Mouse (Mus musculus) intestine, embryonic 16.5 days (tissue): ENCODE data around the gene Rnf222. TPM values are rescaled to one million over a fixed set of nuclear protein-coding genes. Genes with fewer than 3 reads are reported as not detected.

Experiments used
- ATAC-seq: fragments of 200-750 bp; cut with Nextera tagmentation; 2 replicates; pipeline ENCODE4 v1.8.0; 2017; ENCODE audit warnings: moderate TSS enrichment, moderate library complexity
- H3K27ac ChIP-seq: fragments of 300-500 bp; sonication (generic); 2 replicates; pipeline ENCODE4 v1.5.1; 2014; ENCODE audit warnings: mild to moderate bottlenecking, low read length
- H3K27me3 ChIP-seq: fragments of 300-500 bp; sonication (generic); replicated peaks from 2 replicates; pipeline ENCODE4 v1.6.1; 2014; ENCODE audit warnings: low read length, control low read depth, mixed read lengths; ENCODE audit not compliant: control insufficient read depth, insufficient read depth
- H3K36me3 ChIP-seq: fragments of 300-500 bp; sonication (generic); 2 replicates; pipeline ENCODE4 v1.6.1; 2014; ENCODE audit warnings: low read length, control low read depth; ENCODE audit not compliant: control insufficient read depth, insufficient read depth
- H3K4me1 ChIP-seq: fragments of 300-500 bp; sonication (generic); 2 replicates; pipeline ENCODE4 v1.6.1; 2014; ENCODE audit warnings: low read length, control low read depth, mixed read lengths; ENCODE audit not compliant: control insufficient read depth, insufficient read depth
- H3K4me2 ChIP-seq: fragments of 300-500 bp; sonication (generic); 2 replicates; pipeline ENCODE4 v1.6.1; 2014; ENCODE audit warnings: low read depth, low read length, control low read depth
- H3K4me3 ChIP-seq: fragments of 300-500 bp; sonication (generic); 2 replicates; pipeline ENCODE4 v1.5.1; 2014; ENCODE audit warnings: mild to moderate bottlenecking, low read length
- H3K9ac ChIP-seq: fragments of 300-500 bp; sonication (generic); 2 replicates; pipeline ENCODE4 v1.6.1; 2014; ENCODE audit warnings: low read depth, low read length
- H3K9me3 ChIP-seq: fragments of 300-500 bp; sonication (generic); 2 replicates; pipeline ENCODE4 v1.6.1; 2016; ENCODE audit warnings: low read length, control low read depth; ENCODE audit not compliant: control insufficient read depth
- WGBS: fragments of 180-500 bp; shearing (Covaris S2); extraction: QIAGEN DNeasy Blood & Tissue Kit; methylation state at CpG from one replicate; pipeline ENCODE4 v1.1.7; 2014; 5-methylcytosine and 5-hydroxymethylcytosine counted together
- polyA plus RNA-seq: library from polyadenylated mRNA; unstranded; fragments of >200 nt; fragmentation: Nextera tagmentation; extraction: Ambion mirVana; gene quantifications from 2 replicates; pipeline ENCODE4 v1.2.1, GENCODE M21; 2015

Rnf222 gene
- polyA plus RNA-seq: 0.34 and 0.54 TPM in 2 replicates

DNA sequence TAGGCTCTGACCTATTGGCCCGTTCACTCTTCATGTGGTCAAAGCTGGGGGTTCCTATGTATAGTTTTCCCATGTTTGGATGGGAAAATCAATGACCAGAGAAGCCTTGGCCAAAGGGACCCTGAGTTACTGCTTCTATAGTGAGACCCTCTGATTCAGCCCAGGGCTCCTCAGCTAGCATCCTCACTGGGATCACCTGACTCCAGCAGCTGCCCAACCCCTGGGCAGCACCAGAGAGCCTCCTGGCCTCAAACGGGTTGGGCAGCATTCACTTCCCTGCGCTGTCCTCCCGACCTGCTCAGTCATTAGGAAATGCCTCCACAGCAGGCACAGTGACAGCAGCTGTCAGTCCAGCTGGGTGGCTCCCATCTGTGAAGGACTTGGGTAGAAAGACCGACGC is at the start of gene Rnf222:
Gene Rnf222, plus strand, starts transcription at position 301 of the 400 bp plus-strand sequence.
- Histone ChIP-seq H3K9ac (no peak within 1 kb of the TSS), H3K4me2 (no peak within 1 kb of the TSS), H3K9me3 (no peaks in the 10 kb centered on the region), H3K27ac (no peak within 1 kb of the TSS), H3K27me3 (no peaks in the 10 kb centered on the region), H3K4me1 (peaks cover 5% of the 10 kb centered on the region; the same call in 1 of the 2 replicates), H3K36me3 (no peaks in the 10 kb centered on the region), H3K4me3 (no peak within 1 kb of the TSS)
- 0 out of 2 replicates have a peak, but pooled peaks have one; percentile 17 for ATAC-seq
- WGBS: 33% methylated on average over 6 of the region's 6 CpGs

DNA sequence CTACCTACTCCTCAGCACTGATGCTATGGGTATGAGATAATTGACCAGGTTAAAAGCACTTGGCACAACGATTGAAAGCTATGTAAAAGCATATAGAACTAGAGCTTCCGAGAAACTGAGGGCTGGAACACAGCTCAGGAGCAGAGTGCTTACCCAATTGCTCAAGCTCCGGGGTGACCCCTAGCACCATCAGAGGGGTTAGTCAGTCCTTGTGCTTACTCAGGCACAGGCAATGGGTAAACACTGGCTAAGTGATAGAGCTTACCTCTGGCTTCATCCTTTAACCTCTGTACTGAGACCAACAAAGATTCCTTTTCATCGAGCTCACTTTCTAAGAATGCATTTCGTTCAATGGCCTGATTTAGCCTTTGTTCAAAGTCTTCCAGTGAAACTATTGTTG is 48.7 kb upstream of the Rnf222 start:
- ATAC-seq: no peak
- H3K9me3 ChIP-seq: no peaks in the 10 kb centered on the region
- H3K36me3 ChIP-seq: peaks cover 24% of the 10 kb centered on the region
- no peaks in the 10 kb centered on the region for H3K4me1 ChIP-seq
- no peak overlapping the region for H3K4me2 ChIP-seq
- H3K27ac ChIP-seq: no peak overlapping the region
- H3K4me3 ChIP-seq: no peak overlapping the region
- no peaks in the 10 kb centered on the region for H3K27me3 ChIP-seq
- H3K9ac ChIP-seq: no peak overlapping the region
- WGBS: 86% methylated on average over 5 of the region's 5 CpGs

DNA sequence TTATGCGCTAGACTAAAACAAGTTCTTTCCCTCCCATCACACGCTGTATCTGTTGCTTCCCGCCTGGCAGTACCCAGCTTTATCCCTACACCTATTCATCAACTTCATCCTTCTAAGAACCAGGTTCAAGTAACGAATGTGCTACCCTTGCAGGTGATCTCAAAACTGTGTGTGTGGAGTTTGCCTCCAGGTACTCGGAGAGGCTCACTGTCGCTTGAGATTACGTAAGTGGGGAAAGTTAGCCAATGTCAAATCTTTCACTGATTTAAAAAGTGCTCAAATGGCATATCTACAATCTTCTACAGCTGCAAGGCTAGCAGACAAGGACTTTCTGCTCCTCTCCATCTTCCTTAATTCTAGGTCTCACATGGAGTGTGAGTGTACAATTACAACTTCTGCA is 37.5 kb upstream of the Rnf222 start:
- Histone ChIP-seq H3K27me3 (no peaks in the 10 kb centered on the region), H3K9ac (peak overlapping the region; percentile 2; the same call in 1 of the 2 replicates), H3K4me2 (peak overlapping the region; percentile 19), H3K36me3 (no peaks in the 10 kb centered on the region), H3K4me1 (peaks cover 21% of the 10 kb centered on the region), H3K4me3 (peak overlapping the region; percentile 12; the same call in 1 of the 2 replicates), H3K9me3 (no peaks in the 10 kb centered on the region), H3K27ac (no peak overlapping the region)
- WGBS: 72% methylated on average over 7 of the region's 7 CpGs
- ATAC-seq: no peak

DNA sequence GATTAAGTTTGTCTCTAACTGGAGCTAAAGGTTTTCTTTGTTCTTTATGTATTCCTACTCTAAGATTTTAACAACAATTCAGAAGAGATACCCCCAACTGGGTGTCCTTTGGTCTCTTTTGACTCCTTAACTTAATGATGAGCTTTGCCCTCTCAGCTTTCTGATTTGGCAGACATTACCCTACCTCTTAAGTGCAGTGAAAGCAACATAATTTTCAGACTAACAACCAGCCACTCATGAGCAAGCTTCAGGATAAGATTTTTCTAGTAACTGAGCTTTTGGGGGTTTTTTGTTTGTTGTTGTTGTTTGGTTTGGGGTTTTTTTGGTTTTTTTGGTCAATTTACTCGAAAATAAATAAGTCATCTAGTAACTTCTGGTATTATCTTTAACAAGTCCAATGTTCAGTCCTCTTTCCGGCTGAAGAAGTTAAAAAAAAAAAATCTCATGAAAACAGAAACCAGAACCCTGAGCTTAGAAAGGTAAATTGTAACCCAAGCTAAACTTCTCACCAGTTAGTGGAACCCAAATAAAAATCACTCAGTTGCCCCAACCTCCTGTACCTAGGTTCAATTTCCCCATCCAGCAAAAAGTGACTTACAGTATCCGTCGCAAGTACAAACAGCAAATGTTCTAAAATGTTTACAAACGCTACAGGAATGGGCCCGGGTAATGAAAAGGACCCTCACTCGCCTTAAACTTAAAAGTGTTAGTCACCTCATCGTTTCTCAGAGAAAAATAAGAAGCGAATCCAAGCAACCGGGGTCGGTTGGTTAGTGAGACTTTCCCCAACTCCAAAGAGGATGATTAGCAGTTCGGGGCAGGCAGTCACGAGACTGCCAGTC is 36.5 kb upstream of the Rnf222 start:
- Histone ChIP-seq H3K9ac (peak overlapping the region; percentile 98), H3K27ac (peak overlapping the region; percentile 100), H3K4me2 (peak overlapping the region; percentile 70), H3K9me3 (no peaks in the 10 kb centered on the region), H3K36me3 (no peaks in the 10 kb centered on the region), H3K4me1 (peaks cover 21% of the 10 kb centered on the region), H3K27me3 (no peaks in the 10 kb centered on the region), H3K4me3 (peak overlapping the region; percentile 100)
- no peak for ATAC-seq
- WGBS: under 1% methylated on average over 13 of the region's 13 CpGs

DNA sequence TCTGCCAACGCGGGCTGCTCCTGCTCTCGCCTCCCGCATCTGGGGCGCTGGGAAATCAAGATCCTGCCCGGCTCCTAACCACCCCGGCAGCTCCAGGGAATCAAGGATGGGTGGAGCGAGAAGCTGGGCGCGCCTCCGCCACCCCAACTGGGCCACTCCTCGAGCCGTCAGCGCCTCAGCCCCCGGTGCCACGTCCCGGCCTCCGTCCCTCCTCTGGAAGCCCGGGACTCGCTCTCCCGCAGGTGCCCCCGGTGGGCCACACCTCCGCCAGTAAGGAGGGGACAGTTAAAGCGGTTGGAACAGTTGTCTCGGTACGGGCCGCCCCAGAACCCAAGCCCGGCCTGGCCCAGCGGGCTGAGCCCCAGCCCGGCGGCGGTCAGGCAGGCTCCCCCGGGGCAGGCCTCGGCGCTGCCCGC is 35.9 kb upstream of the Rnf222 start:
- H3K9me3 ChIP-seq: no peaks in the 10 kb centered on the region
- H3K27ac ChIP-seq: peak overlapping the region; percentile 100
- H3K4me3 ChIP-seq: peak overlapping the region; percentile 100
- H3K4me2 ChIP-seq: peak overlapping the region; percentile 70
- peak overlapping the region; percentile 98 for H3K9ac ChIP-seq
- peak; percentile 87 for ATAC-seq
- no peaks in the 10 kb centered on the region for H3K36me3 ChIP-seq
- under 1% methylated on average over 34 of the region's 36 CpGs for WGBS
- peaks cover 21% of the 10 kb centered on the region for H3K4me1 ChIP-seq
- H3K27me3 ChIP-seq: no peaks in the 10 kb centered on the region

DNA sequence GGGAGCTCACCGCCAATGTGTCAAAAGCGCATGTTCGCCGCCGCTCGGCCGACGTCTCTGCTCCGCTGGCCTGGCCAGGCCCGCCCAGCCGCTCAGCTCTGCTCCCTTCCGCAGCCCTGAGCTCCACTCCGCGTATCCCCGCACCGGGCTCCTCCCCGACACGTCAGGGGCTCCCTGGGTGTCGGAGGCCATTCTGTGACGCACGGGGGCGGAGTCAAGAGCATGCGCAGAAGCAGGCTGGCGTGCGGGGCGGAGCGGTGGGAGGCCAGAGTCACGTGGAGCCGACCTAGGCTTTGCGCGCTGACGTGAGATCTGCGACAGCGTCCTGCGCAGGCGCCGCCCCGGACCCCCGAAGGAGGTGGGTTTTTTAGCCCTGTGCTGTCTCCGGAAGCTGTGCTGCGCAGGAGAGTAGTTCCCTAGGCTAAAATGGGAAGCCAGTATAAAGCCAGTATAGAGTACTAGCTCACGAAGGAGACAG is 35.4 kb upstream of the Rnf222 start:
- WGBS: under 1% methylated on average over 42 of the region's 42 CpGs
- peak; percentile 99 for ATAC-seq
- Histone ChIP-seq H3K27ac (peak overlapping the region; percentile 100), H3K4me3 (peak overlapping the region; percentile 100), H3K9me3 (no peaks in the 10 kb centered on the region), H3K27me3 (no peaks in the 10 kb centered on the region), H3K36me3 (no peaks in the 10 kb centered on the region), H3K4me1 (peaks cover 21% of the 10 kb centered on the region), H3K4me2 (peak overlapping the region; percentile 70), H3K9ac (peak overlapping the region; percentile 98)

DNA sequence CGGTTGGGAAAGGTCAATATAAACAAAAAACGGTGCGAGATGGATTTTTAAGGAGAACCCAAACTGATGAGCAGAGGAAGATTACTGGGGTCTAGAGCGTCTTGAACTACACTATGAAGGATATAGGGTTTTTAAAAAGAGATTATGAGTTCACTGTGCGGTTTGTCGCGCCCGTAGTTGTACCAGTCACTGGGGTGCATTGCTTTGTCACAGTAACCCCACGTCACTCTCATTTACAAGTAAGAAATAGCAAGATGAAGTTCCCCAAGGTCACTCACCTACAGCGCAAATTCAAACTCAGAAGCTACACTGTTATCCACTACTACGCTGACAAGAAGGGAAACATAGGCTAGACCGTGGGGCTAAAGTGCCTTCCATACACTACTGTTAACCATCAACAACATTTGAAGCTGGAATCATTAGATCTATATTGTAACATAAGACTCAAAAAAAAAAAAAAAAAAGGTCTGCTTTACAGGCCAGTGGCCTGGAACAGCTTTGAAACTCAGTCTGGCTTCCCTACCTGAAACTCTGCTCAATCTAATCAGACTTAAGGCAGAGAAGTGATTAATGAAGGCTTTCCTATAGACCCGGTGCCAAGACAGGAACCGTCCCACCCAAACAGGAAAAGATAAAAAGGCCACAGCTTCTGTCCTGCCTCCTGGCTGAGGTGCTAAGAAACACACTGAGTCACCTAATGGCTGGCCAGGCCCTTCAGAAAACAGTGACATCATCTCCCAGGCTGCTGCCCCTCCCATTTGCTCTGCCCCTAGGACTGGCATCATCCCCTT is 34.5 kb upstream of the Rnf222 start:
- WGBS: 32% methylated on average over 14 of the region's 14 CpGs
- peak overlapping the region; percentile 65 for H3K9ac ChIP-seq
- H3K4me2 ChIP-seq: peak overlapping the region; percentile 68
- peaks cover 21% of the 10 kb centered on the region for H3K4me1 ChIP-seq
- H3K27me3 ChIP-seq: no peaks in the 10 kb centered on the region
- peak overlapping the region; percentile 100 for H3K4me3 ChIP-seq
- H3K27ac ChIP-seq: peak overlapping the region; percentile 100
- H3K36me3 ChIP-seq: no peaks in the 10 kb centered on the region
- peak; percentile 8; the same call in 1 of the 2 replicates for ATAC-seq
- no peaks in the 10 kb centered on the region for H3K9me3 ChIP-seq

DNA sequence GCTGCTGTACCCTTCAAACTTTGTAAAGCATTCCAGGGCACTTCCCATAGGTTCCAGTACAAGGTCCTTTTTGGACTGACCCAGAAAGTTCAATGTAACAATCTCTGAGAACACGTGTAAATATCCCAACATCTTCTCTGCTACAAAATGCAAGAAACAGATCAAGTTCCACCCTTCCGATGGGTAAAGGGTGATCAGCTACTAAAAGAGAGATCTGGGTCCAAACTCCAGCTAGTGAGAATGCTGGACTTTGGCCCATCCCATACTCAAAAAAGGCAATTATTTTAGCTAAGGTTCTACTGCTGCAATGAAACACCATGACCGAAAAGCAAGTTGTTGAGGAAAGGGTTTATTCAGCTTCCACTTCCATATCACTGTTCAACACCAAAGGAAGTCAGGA is 33.7 kb upstream of the Rnf222 start:
- no peak overlapping the region for H3K4me3 ChIP-seq
- no peak overlapping the region for H3K27ac ChIP-seq
- H3K9me3 ChIP-seq: no peaks in the 10 kb centered on the region
- H3K9ac ChIP-seq: no peak overlapping the region
- peaks cover 21% of the 10 kb centered on the region for H3K4me1 ChIP-seq
- no peaks in the 10 kb centered on the region for H3K36me3 ChIP-seq
- H3K27me3 ChIP-seq: no peaks in the 10 kb centered on the region
- ATAC-seq: no peak
- WGBS: 83% methylated on average over 3 of the region's 3 CpGs
- no peak overlapping the region for H3K4me2 ChIP-seq

DNA sequence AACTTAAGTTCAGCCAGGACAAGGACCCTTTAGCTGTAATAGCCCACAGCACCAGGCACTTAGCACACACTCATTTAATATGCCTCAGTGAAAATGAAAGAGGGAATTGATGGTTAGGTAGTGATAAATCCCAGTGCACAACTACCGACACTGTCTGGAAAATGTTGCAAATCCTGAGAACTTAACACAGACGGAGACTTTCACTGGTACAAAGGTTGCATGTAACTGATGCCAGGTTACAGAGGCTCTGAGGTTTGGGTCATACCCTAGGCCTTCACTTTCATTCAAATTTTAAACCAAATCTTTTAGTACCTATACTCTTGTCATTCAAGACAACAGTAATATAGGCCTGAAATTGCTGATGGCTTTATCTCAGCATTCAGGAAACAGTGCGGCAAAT is 31.0 kb upstream of the Rnf222 start:
- no peak overlapping the region for H3K27ac ChIP-seq
- WGBS: 85% methylated on average over 3 of the region's 3 CpGs
- H3K4me2 ChIP-seq: no peak overlapping the region
- peaks cover 13% of the 10 kb centered on the region for H3K4me1 ChIP-seq
- H3K9me3 ChIP-seq: no peaks in the 10 kb centered on the region
- H3K4me3 ChIP-seq: no peak overlapping the region
- no peaks in the 10 kb centered on the region for H3K36me3 ChIP-seq
- H3K27me3 ChIP-seq: no peaks in the 10 kb centered on the region
- ATAC-seq: no peak
- no peak overlapping the region for H3K9ac ChIP-seq
